Mouse (Mus musculus) G1E (cell line): ENCODE data around the gene Rbm47.

ENCODE experiments used
- CTCF ChIP-seq: IDR thresholded peaks from 2 replicates; pipeline ENCODE4 v1.5.1; 2012; ENCODE audit warnings: low read depth, low read length, inconsistent platforms, mixed read lengths
- GATA1 ChIP-seq: IDR thresholded peaks from 2 replicates; pipeline ENCODE4 v1.6.1; 2012; ENCODE audit warnings: borderline replicate concordance, low read length, inconsistent platforms, mixed read lengths
- POLR2AphosphoS5 ChIP-seq: IDR thresholded peaks from 2 replicates; pipeline ENCODE4 v1.6.1; 2012; ENCODE audit warnings: low read depth, low read length, inconsistent platforms; ENCODE audit not compliant: insufficient replicate concordance
- TAL1 ChIP-seq: conservative IDR thresholded peaks from 2 replicates; pipeline ENCODE4 v1.6.1; 2012; ENCODE audit warnings: low read depth, low read length, inconsistent platforms, mixed read lengths

GRCm38 (mm10) chr5:66134578-66134977, 38.3 kb downstream of the Rbm47 start:
- TF ChIP-seq CTCF: no peak
- no peak for TF ChIP-seq TAL1
- TF ChIP-seq POLR2AphosphoS5: no peak
- TF ChIP-seq GATA1: no peak
